Mouse (Mus musculus) embryonic fibroblast, embryonic 13.5 days (primary cell): ENCODE measurements at regions not wholly inside any gene's neighbourhood (a gene's known extent, or its start where the extent isn't known, plus 50 kb on each side); places are given as distances from the start of the nearest gene placed in this dataset.
"Not testable (repeated sequence)": the region's sequence is repeated elsewhere in the genome, so short reads cannot be mapped to it uniquely, and the experiment has no call there.

Experiments
- H3K27ac ChIP-seq: 2 replicates; pipeline ENCODE4 v1.5.1; 2012; ENCODE audit warnings: low read length, control low read depth, inconsistent platforms; ENCODE audit not compliant: insufficient read depth
- H3K4me1 ChIP-seq: 2 replicates; pipeline ENCODE4 v1.6.1; 2011; ENCODE audit warnings: low read length; ENCODE audit not compliant: control insufficient read depth, insufficient read depth
- H3K4me3 ChIP-seq: 2 replicates; pipeline ENCODE4 v1.5.1; 2011; ENCODE audit warnings: mild to moderate bottlenecking, control low read depth, low read length; ENCODE audit not compliant: insufficient read depth
- CTCF ChIP-seq: IDR thresholded peaks from 2 replicates; pipeline ENCODE4 v1.5.1; 2011; ENCODE audit warnings: mild to moderate bottlenecking, control low read depth, low read length, moderate library complexity, borderline replicate concordance; ENCODE audit not compliant: insufficient read depth
- POLR2A ChIP-seq: IDR thresholded peaks from 2 replicates; pipeline ENCODE4 v1.6.1; 2011; ENCODE audit warnings: low read depth, mild to moderate bottlenecking, control low read depth, low read length, moderate library complexity

- TF ChIP-seq CTCF (no peak), POLR2A (no peak)
- H3K4me1 ChIP-seq = no peaks in the 10 kb centered on the region
- H3K4me3 ChIP-seq = no peak overlapping the region
- no peak overlapping the region for H3K27ac ChIP-seq
Measured at GRCm38 (mm10) chr12:113907751-113908150, 364.0 kb downstream of the Adam6a start.

DNA sequence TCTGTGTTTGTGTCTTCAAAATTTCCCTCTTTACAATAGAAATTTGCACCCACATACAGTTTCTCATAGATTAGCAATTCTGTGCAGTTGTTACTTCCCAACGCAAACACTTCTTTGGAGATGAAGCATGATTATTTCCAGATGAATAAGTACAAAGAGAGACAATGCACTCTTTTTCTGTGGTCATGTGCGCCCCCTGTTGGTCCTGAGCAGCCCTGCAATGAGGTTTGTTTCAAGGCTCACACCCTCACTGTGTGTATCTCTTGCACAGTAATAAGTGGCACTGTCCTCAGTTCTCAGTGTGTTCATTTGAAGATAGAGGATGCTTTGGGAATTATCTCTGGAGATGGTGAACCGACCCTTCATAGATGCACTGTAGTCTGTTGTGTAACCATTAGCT, 368.1 kb downstream of the Adam6a start:
- TF ChIP-seq POLR2A (no peak), CTCF (no peak)
- Histone ChIP-seq H3K27ac (no peak overlapping the region), H3K4me1 (no peaks in the 10 kb centered on the region), H3K4me3 (no peak overlapping the region)

DNA sequence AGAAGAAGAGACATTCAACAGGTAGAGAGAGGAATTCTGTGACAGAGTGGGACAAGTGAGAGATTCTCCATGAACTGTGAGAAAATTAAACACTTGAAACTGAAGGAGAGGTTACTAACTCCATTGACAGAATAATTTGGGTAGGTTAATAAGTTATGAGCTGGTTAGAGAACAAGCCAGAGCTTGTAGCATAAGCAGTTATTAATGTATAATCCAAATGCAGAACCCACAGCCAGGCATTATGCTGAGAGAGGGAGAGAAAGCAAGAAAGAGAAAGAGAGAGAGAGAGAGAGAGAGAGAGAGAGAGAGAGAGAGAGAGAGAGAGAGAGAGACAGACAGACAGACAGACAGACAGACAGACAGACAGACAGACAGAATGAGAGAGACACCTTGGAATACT, 397.0 kb downstream of the Adam6a start:
- Histone ChIP-seq H3K4me3 (no peak overlapping the region), H3K4me1 (no peaks in the 10 kb centered on the region)

DNA sequence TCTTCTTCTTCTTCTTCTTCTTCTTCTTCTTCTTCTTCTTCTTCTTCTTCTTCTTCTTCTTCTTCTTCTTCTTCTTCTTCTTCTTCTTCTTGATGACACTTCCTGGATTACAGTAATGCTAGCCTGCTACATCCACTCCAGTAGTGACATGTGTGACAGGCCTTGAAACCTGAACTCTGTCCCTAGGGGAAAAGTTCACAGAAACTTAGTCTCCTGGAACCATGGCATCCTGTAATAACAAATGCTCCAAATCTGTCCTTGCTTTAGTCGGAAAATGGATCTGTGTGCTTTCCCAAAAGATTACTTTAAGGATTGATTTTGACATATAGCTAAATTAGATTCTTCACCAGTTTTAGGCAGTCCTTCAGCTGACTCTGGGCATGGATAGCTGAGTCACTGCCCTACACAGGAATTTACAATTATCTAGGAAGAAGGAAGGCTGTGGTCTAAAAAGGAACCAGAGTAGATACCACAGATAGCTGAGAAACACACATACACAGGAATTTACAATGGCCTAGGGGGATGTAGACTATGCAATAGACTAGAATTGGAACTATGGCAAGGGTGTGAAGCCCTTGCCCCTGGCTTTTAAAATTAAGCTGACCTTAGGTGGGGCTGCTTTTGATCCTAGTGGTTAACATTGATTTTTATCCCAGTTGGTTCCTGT, 400.1 kb downstream of the Adam6a start:
- H3K4me3 ChIP-seq, H3K4me1 ChIP-seq, H3K27ac ChIP-seq: not testable (repeated sequence)

More for the DNA sequence above, 397.0 kb downstream of the Adam6a start:
- TF ChIP-seq POLR2A = no peak
- no peak for TF ChIP-seq CTCF
- H3K27ac ChIP-seq = no peak overlapping the region

DNA sequence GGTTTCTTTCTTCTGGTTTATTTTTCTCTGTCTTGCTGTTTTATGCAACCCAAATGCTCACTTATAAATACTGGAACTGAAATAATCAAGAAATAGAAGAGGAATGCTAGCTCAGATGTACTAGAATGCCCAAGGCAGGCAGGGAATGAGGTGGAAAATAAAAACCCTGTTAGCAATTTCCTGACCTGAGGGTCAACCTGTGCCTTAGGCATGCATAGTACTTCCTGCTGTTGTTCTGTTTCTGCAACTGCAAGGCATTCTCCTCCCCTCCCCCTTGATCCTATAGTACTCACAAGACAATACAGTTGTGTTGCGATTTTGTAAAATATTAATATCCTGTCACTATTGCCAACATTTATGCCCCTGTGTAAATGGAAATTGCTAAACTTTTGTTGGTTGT, 402.1 kb downstream of the Adam6a start:
- not testable (repeated sequence) for H3K27ac ChIP-seq, H3K4me3 ChIP-seq, H3K4me1 ChIP-seq

- not testable (repeated sequence) for H3K27ac ChIP-seq, H3K4me1 ChIP-seq, H3K4me3 ChIP-seq
Measured at GRCm38 (mm10) chr12:113948017-113948416, 404.3 kb downstream of the Adam6a start.

DNA sequence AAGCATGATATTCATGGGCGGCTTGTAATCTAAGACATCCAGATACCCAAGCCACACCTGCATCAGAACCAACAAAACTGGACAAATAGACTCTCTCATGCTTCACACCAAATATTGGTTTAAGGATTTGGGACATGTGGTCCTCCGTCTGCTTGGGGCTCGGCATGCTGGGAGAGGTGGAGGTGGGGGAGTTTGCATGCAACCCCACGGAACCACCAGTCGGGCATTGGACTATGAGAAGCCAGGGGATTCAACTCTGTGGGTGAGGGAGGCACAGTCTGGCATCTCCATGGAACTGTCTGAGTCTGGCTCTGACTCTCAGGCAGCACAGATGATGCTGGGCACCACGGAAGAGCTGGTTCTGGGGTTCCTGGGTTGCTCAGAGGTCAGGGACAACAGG, 430.6 kb downstream of the Adam6a start:
- Histone ChIP-seq H3K4me1 (no peaks in the 10 kb centered on the region), H3K27ac (no peak overlapping the region), H3K4me3 (no peak overlapping the region)
- TF ChIP-seq CTCF (no peak), POLR2A (no peak)

- TF ChIP-seq CTCF = peak; percentile 44; the same call in 1 of the 2 replicates
- not testable (repeated sequence) for H3K27ac ChIP-seq, H3K4me1 ChIP-seq, H3K4me3 ChIP-seq
Measured at GRCm38 (mm10) chr12:113981613-113982012, 437.9 kb downstream of the Adam6a start.

DNA sequence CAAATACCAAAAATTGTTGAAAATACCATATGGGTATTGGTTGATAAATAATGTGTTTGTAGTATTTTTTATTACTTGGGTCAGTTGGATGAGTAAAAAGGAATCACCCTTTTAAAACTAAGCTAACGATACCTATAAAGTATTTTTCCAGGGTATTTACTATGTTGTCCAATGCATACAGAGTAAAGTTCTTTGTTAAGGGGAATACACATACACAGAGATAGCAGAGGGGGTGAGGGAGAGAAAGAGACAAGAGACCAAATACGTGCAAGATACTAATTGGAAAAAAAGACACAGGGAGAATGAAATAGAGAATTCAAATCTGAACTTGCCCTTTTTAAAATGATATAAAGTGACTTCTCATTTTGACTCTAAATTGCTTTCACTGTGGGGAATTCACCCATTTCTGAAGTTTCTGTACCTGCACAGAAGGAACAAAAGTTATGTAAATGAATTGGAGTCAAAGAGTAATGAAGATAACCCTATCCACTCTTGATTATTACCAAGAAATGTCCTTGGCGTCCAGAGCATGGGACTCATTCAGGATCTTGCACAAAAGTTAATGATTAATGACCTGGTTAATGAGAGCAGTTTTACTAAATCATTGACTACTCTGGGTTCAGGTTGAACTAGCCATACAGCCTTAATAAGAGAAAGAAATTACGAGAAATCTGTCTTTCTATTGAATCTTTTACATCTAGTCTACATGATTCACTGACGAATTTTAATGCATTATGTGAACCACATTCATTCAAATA, 443.7 kb downstream of the Adam6a start:
- Histone ChIP-seq H3K27ac (no peak overlapping the region), H3K4me3 (no peak overlapping the region), H3K4me1 (no peaks in the 10 kb centered on the region)
- TF ChIP-seq POLR2A = no peak
- no peak for TF ChIP-seq CTCF

GRCm38 (mm10) chr12:113992425-113992824, 448.7 kb downstream of the Adam6a start:
- Histone ChIP-seq H3K27ac (no peak overlapping the region), H3K4me3 (no peak overlapping the region), H3K4me1 (no peaks in the 10 kb centered on the region)
- TF ChIP-seq CTCF = no peak
- no peak for TF ChIP-seq POLR2A

DNA sequence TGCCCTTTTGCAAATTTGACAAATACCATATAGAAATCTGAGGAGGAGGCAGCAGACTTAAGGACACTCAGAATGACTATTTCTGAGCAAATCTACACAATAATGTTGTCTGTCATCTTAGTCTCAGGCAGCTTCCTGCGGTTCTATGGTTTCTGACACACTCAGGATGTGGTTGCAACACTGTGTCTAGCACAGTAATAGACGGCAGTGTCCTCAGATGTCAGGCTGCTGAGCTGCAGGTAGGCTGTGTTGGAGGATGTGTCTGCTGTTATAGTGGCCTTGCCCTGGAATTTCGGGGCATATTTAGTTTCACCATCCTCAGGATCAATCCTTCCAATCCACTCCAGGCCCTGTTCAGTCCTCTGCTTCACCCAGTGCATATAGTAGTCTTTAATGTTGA, 450.6 kb downstream of the Adam6a start:
- not testable (repeated sequence) for H3K4me1 ChIP-seq, H3K27ac ChIP-seq, H3K4me3 ChIP-seq

DNA sequence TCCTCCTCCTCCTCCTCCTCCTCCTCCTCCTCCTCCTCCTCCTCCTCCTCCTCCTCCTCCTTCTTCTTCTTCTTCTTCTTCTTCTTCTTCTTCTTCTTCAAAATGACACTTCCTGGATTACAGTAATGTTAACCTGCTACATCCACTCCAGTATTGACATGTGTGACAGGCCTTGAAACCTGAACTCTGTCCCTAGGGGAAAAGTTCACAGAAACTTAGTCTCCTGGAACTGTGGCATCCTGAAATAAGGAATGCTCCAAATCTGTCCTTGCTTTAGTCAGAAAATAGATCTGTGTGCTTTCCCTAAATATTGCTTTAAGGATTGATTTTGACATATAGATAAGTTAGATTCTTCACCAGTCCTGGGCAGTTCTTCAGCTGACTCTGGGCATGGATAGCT, 464.8 kb downstream of the Adam6a start:
- not testable (repeated sequence) for H3K4me3 ChIP-seq, H3K4me1 ChIP-seq, H3K27ac ChIP-seq
